Comparison of ENCODE assay signal across 27 mouse cellular contexts in genomic region chr9:63864350-63864749, GRCm38 (mm10).
DNase-seq lines count a peak whose midpoint lies in the region; ATAC-seq and TF ChIP-seq lines count a peak whose summit lies in the region.
"Had no signal": no experiment of that assay in that cellular context is flagged by ENCODE, and none has a peak within 500 bp of the region (broad histone marks: within the 10 kb centered on the region; RNA-seq: fewer than 3 reads in every experiment).

No protein-coding gene starts in this region.

- no peak overlapping the region for H3K27ac ChIP-seq in embryonic facial prominence, embryonic 12.5 days
- no peak overlapping the region; the same call in 1 of the 2 replicates for H3K27ac ChIP-seq in embryonic facial prominence, embryonic 10.5 days (replicated peaks)
- H3K27ac ChIP-seq in hindbrain, embryonic 12.5 days, result no peak overlapping the region
- no peak overlapping the region; the same call in 1 of the 2 replicates for H3K27ac ChIP-seq in hindbrain, embryonic 11.5 days (ENCODE audit: low read depth, low read length)
- H3K27ac ChIP-seq in midbrain, embryonic 13.5 days, result peak overlapping the region; percentile 67; the same call in 1 of the 2 replicates
- no peak overlapping the region for H3K27ac ChIP-seq in midbrain, embryonic 11.5 days (ENCODE audit: low read depth, low read length)
- H3K27ac ChIP-seq: forebrain, embryonic 13.5 days; heart, embryonic 13.5 days; kidney, postnatal 0 days; liver, embryonic 12.5 days had no signal

- DNase-seq in embryonic facial prominence, embryonic 10.5 days (ENCODE audit: low spot score), result no peak
- DNase-seq in hindbrain, embryonic 11.5 days (ENCODE audit: low spot score), result no peak
- no peak for DNase-seq in midbrain, embryonic 11.5 days (ENCODE audit: low spot score, missing footprints)
- DNase-seq in brain, embryonic 14.5 days (ENCODE audit: low read depth), result peak; percentile 32
- DNase-seq: adrenal gland, adult 8-10 months; cerebellum, adult 8-10 months; cerebellum, postnatal 25 days; gastrocnemius, postnatal 25 days; heart, adult 18-20 months; heart, postnatal 10 days; kidney, adult 8-10 months; layer of hippocampus, postnatal 36 days; left cerebral cortex, postnatal 4 days; liver, postnatal 0 days; lung, postnatal 36 days; thymus, adult 2 months; thymus, postnatal 4 days had no signal

- no peaks in the 10 kb centered on the region for H3K36me3 ChIP-seq in embryonic facial prominence, embryonic 12.5 days
- H3K36me3 ChIP-seq in embryonic facial prominence, embryonic 10.5 days (replicated peaks), result no peaks in the 10 kb centered on the region
- no peaks in the 10 kb centered on the region for H3K36me3 ChIP-seq in hindbrain, embryonic 12.5 days
- H3K36me3 ChIP-seq in hindbrain, embryonic 11.5 days (ENCODE audit: control insufficient read depth, insufficient read depth, low read length), result no peaks in the 10 kb centered on the region
- no peaks in the 10 kb centered on the region for H3K36me3 ChIP-seq in midbrain, embryonic 13.5 days
- no peaks in the 10 kb centered on the region for H3K36me3 ChIP-seq in midbrain, embryonic 11.5 days (ENCODE audit: control insufficient read depth, insufficient read depth, low read length)
- H3K36me3 ChIP-seq: G1E; heart, embryonic 13.5 days; liver, embryonic 12.5 days had no signal

- no peak for TF ChIP-seq POLR2A in brain, embryonic 14.5 days (IDR thresholded peaks at IDR 0.05; ENCODE audit: borderline replicate concordance, extremely low read depth, insufficient read depth, insufficient read length, poor library complexity, severe bottlenecking)

- H3K4me2 ChIP-seq in embryonic facial prominence, embryonic 12.5 days (replicated peaks), result no peak overlapping the region
- no peak overlapping the region for H3K4me2 ChIP-seq in hindbrain, embryonic 12.5 days (replicated peaks)
- H3K4me2 ChIP-seq in hindbrain, embryonic 11.5 days (replicated peaks; ENCODE audit: low read depth, low read length), result no peak overlapping the region
- H3K4me2 ChIP-seq in midbrain, embryonic 13.5 days (replicated peaks), result no peak overlapping the region
- H3K4me2 ChIP-seq in midbrain, embryonic 11.5 days, result no peak overlapping the region
- H3K4me2 ChIP-seq: forebrain, embryonic 13.5 days; heart, embryonic 13.5 days; liver, embryonic 12.5 days had no signal

- H3K4me1 ChIP-seq in embryonic facial prominence, embryonic 12.5 days, result peaks cover 4% of the 10 kb centered on the region; the same call in 1 of the 2 replicates
- H3K4me1 ChIP-seq in embryonic facial prominence, embryonic 10.5 days, result peaks cover 14% of the 10 kb centered on the region
- peaks cover 11% of the 10 kb centered on the region for H3K4me1 ChIP-seq in hindbrain, embryonic 12.5 days
- no peaks in the 10 kb centered on the region for H3K4me1 ChIP-seq in hindbrain, embryonic 11.5 days (replicated peaks; ENCODE audit: control insufficient read depth, insufficient read depth, low read length)
- peaks cover 16% of the 10 kb centered on the region for H3K4me1 ChIP-seq in midbrain, embryonic 13.5 days (replicated peaks)
- no peaks in the 10 kb centered on the region for H3K4me1 ChIP-seq in midbrain, embryonic 11.5 days (ENCODE audit: control insufficient read depth, insufficient read depth, low read length)

- H3K9me3 ChIP-seq in embryonic facial prominence, embryonic 12.5 days, result no peaks in the 10 kb centered on the region
- H3K9me3 ChIP-seq in embryonic facial prominence, embryonic 10.5 days, result no peaks in the 10 kb centered on the region; the same call in 1 of the 2 replicates
- no peaks in the 10 kb centered on the region; the same call in 1 of the 2 replicates for H3K9me3 ChIP-seq in hindbrain, embryonic 12.5 days (replicated peaks)
- H3K9me3 ChIP-seq in hindbrain, embryonic 11.5 days (ENCODE audit: control insufficient read depth, low read length), result no peaks in the 10 kb centered on the region
- H3K9me3 ChIP-seq in midbrain, embryonic 13.5 days, result no peaks in the 10 kb centered on the region
- no peaks in the 10 kb centered on the region for H3K9me3 ChIP-seq in midbrain, embryonic 11.5 days (ENCODE audit: control insufficient read depth, low read length)
- H3K9me3 ChIP-seq: forebrain, embryonic 13.5 days; G1E; liver, embryonic 12.5 days had no signal

- WGBS in embryonic facial prominence, embryonic 12.5 days, result 39% methylated on average over 11 of the region's 11 CpGs
- WGBS in embryonic facial prominence, embryonic 10.5 days, result 49% methylated on average over 11 of the region's 11 CpGs
- whole genome bisulfite sequencing in hindbrain, embryonic 12.5 days, result 25% methylated on average over 11 of the region's 11 CpGs
- 32% methylated on average over 11 of the region's 11 CpGs for WGBS in hindbrain, embryonic 11.5 days
- 30% methylated on average over 11 of the region's 11 CpGs for WGBS in midbrain, embryonic 13.5 days
- WGBS in midbrain, embryonic 11.5 days, result 47% methylated on average over 11 of the region's 11 CpGs

- no peak overlapping the region for H3K4me3 ChIP-seq in embryonic facial prominence, embryonic 12.5 days
- no peak overlapping the region for H3K4me3 ChIP-seq in embryonic facial prominence, embryonic 10.5 days
- H3K4me3 ChIP-seq in hindbrain, embryonic 12.5 days, result no peak overlapping the region
- no peak overlapping the region for H3K4me3 ChIP-seq in hindbrain, embryonic 11.5 days (ENCODE audit: low read depth, low read length)
- no peak overlapping the region for H3K4me3 ChIP-seq in midbrain, embryonic 13.5 days (replicated peaks)
- H3K4me3 ChIP-seq in midbrain, embryonic 11.5 days (ENCODE audit: low read depth, low read length), result no peak overlapping the region
- H3K4me3 ChIP-seq: erythroblast, embryonic 14.5 days; forebrain, embryonic 13.5 days; heart, embryonic 13.5 days; liver, embryonic 12.5 days had no signal

- H3K9ac ChIP-seq in embryonic facial prominence, embryonic 12.5 days, result no peak overlapping the region
- no peak overlapping the region for H3K9ac ChIP-seq in hindbrain, embryonic 12.5 days
- H3K9ac ChIP-seq in hindbrain, embryonic 11.5 days (ENCODE audit: low read depth, low read length), result no peak overlapping the region
- no peak overlapping the region for H3K9ac ChIP-seq in midbrain, embryonic 13.5 days (replicated peaks)
- no peak overlapping the region for H3K9ac ChIP-seq in midbrain, embryonic 11.5 days (ENCODE audit: low read length)
- H3K9ac ChIP-seq: forebrain, embryonic 13.5 days; heart, embryonic 13.5 days; liver, embryonic 12.5 days; liver, postnatal 0 days had no signal

- no peak for TF ChIP-seq CTCF in brain, embryonic 14.5 days (IDR thresholded peaks at IDR 0.05; ENCODE audit: borderline replicate concordance, extremely low read depth, insufficient read depth, insufficient read length)

- 0 out of 2 replicates have a peak, but pooled peaks have one; percentile 41 for ATAC-seq in embryonic facial prominence, embryonic 12.5 days (ENCODE audit: insufficient number of reproducible peaks, insufficient read depth, low FRiP score, low TSS enrichment)
- peak; percentile 56 for ATAC-seq in hindbrain, embryonic 12.5 days (ENCODE audit: low FRiP score)
- no peak for ATAC-seq in hindbrain, embryonic 11.5 days (ENCODE audit: low FRiP score)
- peak; percentile 55 for ATAC-seq in midbrain, embryonic 13.5 days
- ATAC-seq in midbrain, embryonic 11.5 days (ENCODE audit: low FRiP score), result no peak
- ATAC-seq: forebrain, embryonic 13.5 days; intestine, embryonic 16.5 days; liver, embryonic 12.5 days; liver, postnatal 0 days had no signal

- H3K27me3 ChIP-seq in embryonic facial prominence, embryonic 12.5 days, result no peaks in the 10 kb centered on the region
- H3K27me3 ChIP-seq in embryonic facial prominence, embryonic 10.5 days (replicated peaks; ENCODE audit: low read depth, poor library complexity, severe bottlenecking), result no peaks in the 10 kb centered on the region
- H3K27me3 ChIP-seq in hindbrain, embryonic 12.5 days, result 0 out of 2 replicates have a peak, but pooled peaks cover 7% of the 10 kb centered on the region
- no peaks in the 10 kb centered on the region for H3K27me3 ChIP-seq in hindbrain, embryonic 11.5 days (ENCODE audit: control insufficient read depth, insufficient read depth, low read length)
- H3K27me3 ChIP-seq in midbrain, embryonic 13.5 days, result no peaks in the 10 kb centered on the region
- no peaks in the 10 kb centered on the region for H3K27me3 ChIP-seq in midbrain, embryonic 11.5 days (ENCODE audit: control insufficient read depth, insufficient read depth, low read length)
- H3K27me3 ChIP-seq: liver, embryonic 12.5 days had no signal

Comparison
In these comparisons a context has a peak if more than half of its experiments do, and no peak if none do; other contexts are left out.
1. ATAC-seq: peak in embryonic facial prominence, embryonic 12.5 days (single experiment), hindbrain, embryonic 12.5 days (single experiment) and midbrain, embryonic 13.5 days (single experiment); none in hindbrain, embryonic 11.5 days (single experiment) and midbrain, embryonic 11.5 days (single experiment).